Mouse (Mus musculus) limb, embryonic 13.5 days (tissue): Measurements from ENCODE around the gene Rbm8a2. TPM values are rescaled to one million over a fixed set of nuclear protein-coding genes. Genes with fewer than 3 reads are reported as not detected.
"Not testable (repeated sequence)": the region's sequence is repeated elsewhere in the genome, so short reads cannot be mapped to it uniquely, and the experiment has no call there.

Experiments used
- ATAC-seq: fragments of 200-750 bp; cut with Nextera tagmentation; 2 replicates; pipeline ENCODE4 v1.8.0; 2017; ENCODE audit warnings: low read depth, moderate number of reproducible peaks, moderate TSS enrichment; ENCODE audit not compliant: low FRiP score
- H3K27ac ChIP-seq: fragments of 300-500 bp; sonication (generic); 2 replicates; pipeline ENCODE4 v1.5.1; 2015; ENCODE audit warnings: inconsistent platforms, mild to moderate bottlenecking, moderate library complexity
- H3K27me3 ChIP-seq: fragments of 300-500 bp; sonication (generic); 2 replicates; pipeline ENCODE4 v1.6.1; 2015; ENCODE audit warnings: mild to moderate bottlenecking, inconsistent platforms
- H3K36me3 ChIP-seq: fragments of 300-500 bp; sonication (generic); 2 replicates; pipeline ENCODE4 v1.6.1; 2015; ENCODE audit warnings: inconsistent platforms, mild to moderate bottlenecking, moderate library complexity
- H3K4me1 ChIP-seq: fragments of 300-500 bp; sonication (generic); 2 replicates; pipeline ENCODE4 v1.6.1; 2015; ENCODE audit warnings: inconsistent platforms
- H3K4me2 ChIP-seq: fragments of 300-500 bp; sonication (generic); replicated peaks from 2 replicates; pipeline ENCODE4 v1.6.1; 2015; ENCODE audit warnings: inconsistent platforms, mild to moderate bottlenecking, moderate library complexity
- H3K4me3 ChIP-seq: fragments of 300-500 bp; sonication (generic); 2 replicates; pipeline ENCODE4 v1.5.1; 2015; ENCODE audit warnings: moderate library complexity, mild to moderate bottlenecking, inconsistent platforms
- H3K9ac ChIP-seq: fragments of 300-500 bp; sonication (generic); 2 replicates; pipeline ENCODE4 v1.6.1; 2015; ENCODE audit warnings: mild to moderate bottlenecking, inconsistent platforms
- H3K9me3 ChIP-seq: fragments of 300-500 bp; sonication (generic); 2 replicates; pipeline ENCODE4 v1.6.1; 2016; ENCODE audit warnings: inconsistent platforms
- WGBS: fragments of 180-500 bp; shearing (Covaris S2); methylation state at CpG from one replicate; pipeline ENCODE4 v1.1.7; 2015; 5-methylcytosine and 5-hydroxymethylcytosine counted together
- polyA plus RNA-seq: library from polyadenylated mRNA; unstranded; fragments of >200 nt; fragmentation: Nextera tagmentation; extraction: Ambion mirVana; gene quantifications from 2 replicates; pipeline ENCODE4 v1.2.1, GENCODE M21; 2015

Gene Rbm8a2
- polyA plus RNA-seq: 0.68 and 1.1 TPM in 2 replicates

- not testable (repeated sequence) for H3K4me1 ChIP-seq, H3K36me3 ChIP-seq, ATAC-seq, H3K4me3 ChIP-seq, H3K9me3 ChIP-seq, H3K27ac ChIP-seq, H3K27me3 ChIP-seq, H3K9ac ChIP-seq, H3K4me2 ChIP-seq
- 90% methylated on average over 7 of the region's 7 CpGs for WGBS
These were observed at the start of gene Rbm8a2 for GRCm38 (mm10) chr1:175979014-175979413. Gene Rbm8a2, minus strand, starts transcription at chr1:175979114.

- Histone ChIP-seq H3K9me3 (no peaks in the 10 kb centered on the region), H3K36me3 (no peaks in the 10 kb centered on the region), H3K9ac (no peak overlapping the region), H3K4me1 (no peaks in the 10 kb centered on the region), H3K4me2 (no peak overlapping the region), H3K27ac (no peak overlapping the region), H3K27me3 (no peaks in the 10 kb centered on the region), H3K4me3 (no peak overlapping the region)
- 53% methylated on average over 3 of the region's 3 CpGs for WGBS
- ATAC-seq: no peak
These were observed 49.5 kb upstream of the Rbm8a2 start for GRCm38 (mm10) chr1:176028397-176028796.

- Histone ChIP-seq H3K9me3 (no peaks in the 10 kb centered on the region), H3K27ac (no peak overlapping the region), H3K9ac (no peak overlapping the region), H3K4me1 (no peaks in the 10 kb centered on the region), H3K27me3 (no peaks in the 10 kb centered on the region), H3K36me3 (no peaks in the 10 kb centered on the region), H3K4me3 (no peak overlapping the region), H3K4me2 (no peak overlapping the region)
- 51% methylated on average over 1 of the region's 1 CpGs for WGBS
- ATAC-seq: no peak
These were observed 45.6 kb upstream of the Rbm8a2 start for GRCm38 (mm10) chr1:176024501-176024900.

GRCm38 (mm10) chr1:176018523-176018922, 39.6 kb upstream of the Rbm8a2 start:
- WGBS: 91% methylated on average over 3 of the region's 3 CpGs
- H3K9ac ChIP-seq: no peak overlapping the region
- no peak for ATAC-seq
- H3K36me3 ChIP-seq: no peaks in the 10 kb centered on the region
- no peak overlapping the region for H3K4me3 ChIP-seq
- peaks cover 8% of the 10 kb centered on the region for H3K4me1 ChIP-seq
- H3K27ac ChIP-seq: no peak overlapping the region
- no peaks in the 10 kb centered on the region for H3K9me3 ChIP-seq
- no peaks in the 10 kb centered on the region for H3K27me3 ChIP-seq
- H3K4me2 ChIP-seq: no peak overlapping the region

- no peak overlapping the region for H3K27ac ChIP-seq
- H3K27me3 ChIP-seq: no peaks in the 10 kb centered on the region
- H3K9ac ChIP-seq: no peak overlapping the region
- peaks cover 8% of the 10 kb centered on the region for H3K4me1 ChIP-seq
- 43% methylated on average over 3 of the region's 3 CpGs for WGBS
- H3K4me2 ChIP-seq: no peak overlapping the region
- H3K36me3 ChIP-seq: no peaks in the 10 kb centered on the region
- no peaks in the 10 kb centered on the region for H3K9me3 ChIP-seq
- no peak overlapping the region for H3K4me3 ChIP-seq
- ATAC-seq: no peak
These were observed 37.2 kb upstream of the Rbm8a2 start for GRCm38 (mm10) chr1:176016076-176016475.

GRCm38 (mm10) chr1:176013497-176014268, 34.8 kb upstream of the Rbm8a2 start:
- no peak overlapping the region for H3K9ac ChIP-seq
- no peaks in the 10 kb centered on the region for H3K9me3 ChIP-seq
- H3K36me3 ChIP-seq: no peaks in the 10 kb centered on the region
- no peak overlapping the region for H3K4me2 ChIP-seq
- 66% methylated on average over 3 of the region's 3 CpGs for WGBS
- H3K4me1 ChIP-seq: peaks cover 8% of the 10 kb centered on the region
- no peak overlapping the region for H3K4me3 ChIP-seq
- H3K27ac ChIP-seq: no peak overlapping the region
- ATAC-seq: no peak
- no peaks in the 10 kb centered on the region for H3K27me3 ChIP-seq

- Histone ChIP-seq H3K4me1 (peaks cover 8% of the 10 kb centered on the region), H3K27ac (no peak overlapping the region), H3K36me3 (no peaks in the 10 kb centered on the region), H3K9me3 (no peaks in the 10 kb centered on the region), H3K9ac (no peak overlapping the region), H3K4me2 (no peak overlapping the region), H3K27me3 (no peaks in the 10 kb centered on the region), H3K4me3 (no peak overlapping the region)
- ATAC-seq: no peak
These were observed 32.6 kb upstream of the Rbm8a2 start for GRCm38 (mm10) chr1:176011535-176011934.

GRCm38 (mm10) chr1:176011072-176011471, 32.2 kb upstream of the Rbm8a2 start:
- no peaks in the 10 kb centered on the region for H3K9me3 ChIP-seq
- no peak overlapping the region for H3K27ac ChIP-seq
- no peak overlapping the region for H3K4me3 ChIP-seq
- H3K4me1 ChIP-seq: peaks cover 4% of the 10 kb centered on the region
- H3K4me2 ChIP-seq: no peak overlapping the region
- H3K9ac ChIP-seq: no peak overlapping the region
- H3K27me3 ChIP-seq: no peaks in the 10 kb centered on the region
- no peaks in the 10 kb centered on the region for H3K36me3 ChIP-seq
- no peak for ATAC-seq

GRCm38 (mm10) chr1:176008411-176008810, 29.5 kb upstream of the Rbm8a2 start:
- Histone ChIP-seq H3K27me3 (no peaks in the 10 kb centered on the region), H3K4me2 (no peak overlapping the region), H3K9me3 (no peaks in the 10 kb centered on the region), H3K36me3 (no peaks in the 10 kb centered on the region), H3K9ac (no peak overlapping the region), H3K4me1 (no peaks in the 10 kb centered on the region), H3K4me3 (no peak overlapping the region), H3K27ac (no peak overlapping the region)
- ATAC-seq: no peak
- WGBS: 77% methylated on average over 2 of the region's 2 CpGs

GRCm38 (mm10) chr1:176000599-176000998, 21.7 kb upstream of the Rbm8a2 start:
- ATAC-seq: no peak
- H3K4me1 ChIP-seq: no peaks in the 10 kb centered on the region

GRCm38 (mm10) chr1:175997076-175997651, 18.2 kb upstream of the Rbm8a2 start:
- no peak for ATAC-seq
- Histone ChIP-seq H3K4me2 (no peak overlapping the region), H3K36me3 (no peaks in the 10 kb centered on the region), H3K9ac (no peak overlapping the region), H3K27ac (no peak overlapping the region), H3K9me3 (no peaks in the 10 kb centered on the region), H3K4me3 (no peak overlapping the region), H3K27me3 (no peaks in the 10 kb centered on the region), H3K4me1 (no peaks in the 10 kb centered on the region)
- 77% methylated on average over 7 of the region's 7 CpGs for WGBS

More at GRCm38 (mm10) chr1:176000599-176000998, 21.7 kb upstream of the Rbm8a2 start:
- Histone ChIP-seq H3K27me3 (no peaks in the 10 kb centered on the region), H3K4me3 (no peak overlapping the region), H3K9ac (no peak overlapping the region), H3K4me2 (no peak overlapping the region), H3K9me3 (no peaks in the 10 kb centered on the region), H3K27ac (no peak overlapping the region), H3K36me3 (no peaks in the 10 kb centered on the region)
- WGBS: 57% methylated on average over 5 of the region's 5 CpGs

GRCm38 (mm10) chr1:175988912-175989311, 10.0 kb upstream of the Rbm8a2 start:
- 83% methylated on average over 4 of the region's 4 CpGs for WGBS
- H3K4me1 ChIP-seq: no peaks in the 10 kb centered on the region
- H3K4me3 ChIP-seq: no peak overlapping the region
- H3K9me3 ChIP-seq: no peaks in the 10 kb centered on the region
- H3K36me3 ChIP-seq: no peaks in the 10 kb centered on the region
- H3K9ac ChIP-seq: no peak overlapping the region
- H3K27ac ChIP-seq: no peak overlapping the region
- ATAC-seq: no peak
- H3K27me3 ChIP-seq: no peaks in the 10 kb centered on the region
- H3K4me2 ChIP-seq: no peak overlapping the region

GRCm38 (mm10) chr1:175988448-175988847, 9.5 kb upstream of the Rbm8a2 start:
- no peaks in the 10 kb centered on the region for H3K9me3 ChIP-seq
- 91% methylated on average over 5 of the region's 5 CpGs for WGBS
- no peak overlapping the region for H3K4me3 ChIP-seq
- H3K4me2 ChIP-seq: no peak overlapping the region
- H3K27me3 ChIP-seq: no peaks in the 10 kb centered on the region
- no peak overlapping the region for H3K9ac ChIP-seq
- H3K27ac ChIP-seq: no peak overlapping the region
- ATAC-seq: no peak
- no peaks in the 10 kb centered on the region for H3K4me1 ChIP-seq
- no peaks in the 10 kb centered on the region for H3K36me3 ChIP-seq
